Mouse (Mus musculus): ENCODE measurements at regions not wholly inside any gene's neighbourhood (a gene's known extent, or its start where the extent isn't known, plus 50 kb on each side); places are given as distances from the start of the nearest gene placed in this dataset.

GRCm38 (mm10) chr12:54537690-54538319 lies 118.6 kb downstream of the Sptssa start:
- TF ChIP-seq CTCF (conservative IDR thresholded peaks at IDR 0.05; ENCODE audit: low read length): no peak
- no peak for TF ChIP-seq POU5F1 (IDR thresholded peaks at IDR 0.05; ENCODE audit: borderline replicate concordance, low read length)

Data from E14TG2a.4 (cell line).